Mouse (Mus musculus): ENCODE measurements at regions not wholly inside any gene's neighbourhood (a gene's known extent, or its start where the extent isn't known, plus 50 kb on each side); places are given as distances from the start of the nearest gene placed in this dataset.

- DNase-seq = no peak
Measured at GRCm38 (mm10) chrX:164878336-164878735, 101.8 kb downstream of the Mospd2 start.

GRCm38 (mm10) chrX:164840393-164840792 is 139.8 kb downstream of the Mospd2 start:
- no peak for DNase-seq

- no peak for DNase-seq
Measured at GRCm38 (mm10) chrX:164820906-164821305, 159.3 kb downstream of the Mospd2 start.

- DNase-seq = peak; percentile 11
Measured at GRCm38 (mm10) chrX:164787293-164787692, 192.9 kb downstream of the Mospd2 start.

GRCm38 (mm10) chrX:164764919-164765318 is 215.3 kb downstream of the Mospd2 start:
- no peak for DNase-seq

GRCm38 (mm10) chrX:164763764-164764445 is 216.3 kb downstream of the Mospd2 start:
- no peak for DNase-seq

GRCm38 (mm10) chrX:164745552-164746217 is 234.5 kb downstream of the Mospd2 start:
- DNase-seq = no peak
